Mouse (Mus musculus): ENCODE measurements around the gene Gm44511.
"Not testable (repeated sequence)": the region's sequence is repeated elsewhere in the genome, so short reads cannot be mapped to it uniquely, and the experiment has no call there.

DNA sequence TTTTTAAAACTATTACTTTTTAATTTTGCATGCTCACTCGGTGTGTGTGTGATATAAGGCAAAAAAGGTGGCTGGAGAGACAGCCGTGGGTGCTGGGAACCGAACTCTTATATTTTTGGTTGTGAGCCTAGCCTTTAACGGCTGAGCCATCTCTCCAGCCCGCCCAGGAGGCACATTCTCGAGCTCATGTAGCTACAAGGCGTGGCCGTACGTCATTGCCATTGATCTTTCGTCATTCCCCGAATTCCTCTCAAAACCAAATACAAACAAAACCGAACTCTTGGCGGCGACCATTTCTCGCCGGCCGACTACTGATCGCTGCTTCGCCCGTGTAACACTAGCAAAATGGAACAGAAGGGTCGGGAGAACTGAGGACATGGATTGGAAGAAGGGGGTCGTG is 66.1 kb downstream of the Gm44511 start:
- not testable (repeated sequence) for TF ChIP-seq CTCF (IDR thresholded peaks at IDR 0.05; ENCODE audit: borderline replicate concordance, extremely low read depth, insufficient read depth, insufficient read length); POLR2A (IDR thresholded peaks at IDR 0.05; ENCODE audit: borderline replicate concordance, extremely low read depth, insufficient read depth, insufficient read length, poor library complexity, severe bottlenecking)

Data from brain, embryonic 14.5 days (tissue).